Mouse (Mus musculus) left cerebral cortex, adult 8-10 months (tissue): ENCODE data around the gene Tmem240. TPM values are rescaled to one million over a fixed set of nuclear protein-coding genes. Genes with fewer than 3 reads are reported as not detected.

Source experiments
- microRNA-seq, 2 experiments: library from miRNA; unstranded; fragments of <30 nt; microRNA quantifications; one replicate each; pipeline ENCODE4 v1.2.0; 2022
- total RNA-seq, 4 experiments: library from RNA; stranded (reverse); gene quantifications; 2 replicates each; pipeline ENCODE4 v1.2.4; 2022

Gene Tmem240
- total RNA-seq, 4 experiments from 2014 or later: 43.9 to 53.3 (median 48.9) TPM

Small RNA genes within 50 kb of the gene (microRNA-seq; reads per million reads assigned to microRNA genes)
- 0 reads per million in 2 experiments for gene Gm27743

Other genes with a start within 250 kb of the Tmem240 start
- 100 to 1,000 TPM; 790 to 898 (median 858) TPM for gene Gnb1, start 243.4 kb upstream of the Tmem240 start, total RNA-seq
- 10 to 100 TPM; 43.2 to 55.5 (median 52.6) TPM for gene Nadk, start 172.4 kb upstream of the Tmem240 start, total RNA-seq
- gene Slc35e2, start 133.4 kb upstream of the Tmem240 start, total RNA-seq: 10 to 100 TPM; 42.9 to 50.6 (median 43.8) TPM
- gene Cdk11b, start 109.9 kb upstream of the Tmem240 start, total RNA-seq: 10 to 100 TPM; 40.1 to 55.0 (median 47.1) TPM
- gene Gm10563, start 89.4 kb upstream of the Tmem240 start, total RNA-seq: not detected
- 1 to 10 TPM in 3 of 4 experiments, under 1 TPM in 1; 0.99 to 2.8 (median 2.1) TPM for gene Mmp23, start 81.4 kb upstream of the Tmem240 start, total RNA-seq
- gene Mib2, start 65.6 kb upstream of the Tmem240 start, total RNA-seq: 100 to 1,000 TPM; 108 to 124 (median 117) TPM
- gene Fndc10, start 40.5 kb upstream of the Tmem240 start, total RNA-seq: 10 to 100 TPM; 31.6 to 37.7 (median 34.7) TPM
- 100 to 1,000 TPM in 2 of 4 experiments, 10 to 100 TPM in 2; 91.0 to 111 (median 98.8) TPM for gene Ssu72, start 30.0 kb upstream of the Tmem240 start, total RNA-seq
- gene Atad3a, start 26.3 kb downstream of the Tmem240 start, total RNA-seq: 10 to 100 TPM; 41.3 to 55.7 (median 51.1) TPM
- gene Vwa1, start 39.9 kb downstream of the Tmem240 start, total RNA-seq: 10 to 100 TPM; 14.0 to 14.9 (median 14.4) TPM
- gene Tmem88b, start 51.1 kb downstream of the Tmem240 start, total RNA-seq: 10 to 100 TPM; 35.4 to 43.6 (median 36.6) TPM
- under 1 TPM in 1 of 4 experiments, not detected in 3; 0.35 TPM for gene Ankrd65, start 55.6 kb downstream of the Tmem240 start, total RNA-seq
- 10 to 100 TPM; 75.3 to 87.1 (median 84.7) TPM for gene Mrpl20, start 68.1 kb downstream of the Tmem240 start, total RNA-seq
- 10 to 100 TPM; 54.7 to 60.9 (median 57.6) TPM for gene Ccnl2, start 77.7 kb downstream of the Tmem240 start, total RNA-seq
- 100 to 1,000 TPM; 101 to 109 (median 102) TPM for gene Aurkaip1, start 96.5 kb downstream of the Tmem240 start, total RNA-seq
- gene Mxra8, start 104.9 kb downstream of the Tmem240 start, total RNA-seq: 10 to 100 TPM in 1 of 4 experiments, 1 to 10 TPM in 3; 8.9 to 10.3 (median 9.3) TPM
- gene Dvl1, start 112.6 kb downstream of the Tmem240 start, total RNA-seq: 10 to 100 TPM; 81.1 to 86.5 (median 81.4) TPM
- under 1 TPM in 2 of 4 experiments, not detected in 2; 0.30 to 0.39 TPM for gene Tas1r3, start 128.6 kb downstream of the Tmem240 start, total RNA-seq
- 10 to 100 TPM; 30.1 to 48.4 (median 33.7) TPM for gene Cptp, start 134.6 kb downstream of the Tmem240 start, total RNA-seq
- 10 to 100 TPM; 26.8 to 32.6 (median 30.0) TPM for gene Ints11, start 134.7 kb downstream of the Tmem240 start, total RNA-seq
- gene Pusl1, start 157.0 kb downstream of the Tmem240 start, total RNA-seq: 10 to 100 TPM; 49.0 to 65.6 (median 58.5) TPM
- gene Acap3, start 157.0 kb downstream of the Tmem240 start, total RNA-seq: 100 to 1,000 TPM; 108 to 128 (median 122) TPM
- 10 to 100 TPM; 57.7 to 67.6 (median 65.2) TPM for gene Ube2j2, start 209.0 kb downstream of the Tmem240 start, total RNA-seq
- 10 to 100 TPM; 16.0 to 26.1 (median 23.8) TPM for gene C1qtnf12, start 227.5 kb downstream of the Tmem240 start, total RNA-seq